In the genomic region with DNA sequence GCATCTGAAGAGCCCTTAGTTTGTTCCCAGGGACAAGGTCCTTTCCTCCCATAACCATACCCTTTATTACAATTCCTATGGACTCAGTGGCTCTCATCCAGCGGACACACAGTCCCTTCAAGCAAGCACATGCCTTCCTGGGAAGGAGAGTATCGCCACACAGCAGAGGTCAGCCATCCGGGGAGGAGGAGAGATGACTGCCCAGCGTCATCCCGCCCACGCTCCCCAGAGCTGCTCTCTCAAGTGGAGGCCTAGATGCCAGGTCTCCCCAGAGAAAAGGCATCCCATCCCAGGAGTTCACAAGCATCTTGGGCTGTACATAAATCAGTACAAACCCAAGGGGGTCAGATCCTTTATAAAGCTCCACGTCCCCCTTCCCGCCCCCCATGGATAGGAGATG, we compare ENCODE assay signal across 12 mouse cellular contexts. TPM values are rescaled to one million over a fixed set of nuclear protein-coding genes. Genes with fewer than 3 reads are reported as not detected.
A peak's percentile ranks its signal among the peaks of the same experiment; 100 is the strongest.
DNase-seq lines count a peak whose midpoint lies in the region; ATAC-seq and TF ChIP-seq lines count a peak whose summit lies in the region.
"Had no signal": no experiment of that assay in that cellular context is flagged by ENCODE, and none has a peak within 500 bp of the region (broad histone marks: within the 10 kb centered on the region; RNA-seq: fewer than 3 reads in every experiment).

No protein-coding gene starts in this region.

- H3K4me1 ChIP-seq in heart, adult 2 months (ENCODE audit: control insufficient read depth, insufficient read depth, low read length), result peaks cover 39% of the 10 kb centered on the region
- H3K4me1 ChIP-seq in lung, embryonic 15.5 days, result peaks cover 41% of the 10 kb centered on the region
- peaks cover 12% of the 10 kb centered on the region; the same call in 1 of the 2 replicates for H3K4me1 ChIP-seq in stomach, postnatal 0 days (replicated peaks; ENCODE audit: control insufficient read depth, insufficient read depth)

- H3K36me3 ChIP-seq in heart, adult 2 months (ENCODE audit: control insufficient read depth, insufficient read depth, low read length), result peaks cover 3% of the 10 kb centered on the region; the same call in 1 of the 2 replicates
- no peaks in the 10 kb centered on the region for H3K36me3 ChIP-seq in lung, embryonic 15.5 days
- no peaks in the 10 kb centered on the region for H3K36me3 ChIP-seq in stomach, postnatal 0 days (ENCODE audit: control insufficient read depth, insufficient read depth, low read length)
- H3K36me3 ChIP-seq: hindbrain, embryonic 15.5 days; midbrain, embryonic 12.5 days; neural tube, embryonic 13.5 days had no signal

- no peak for TF ChIP-seq EP300 in heart, adult 2 months (IDR thresholded peaks at IDR 0.05; ENCODE audit: insufficient read depth, low read depth, low read length)
- TF ChIP-seq EP300 in stomach, postnatal 0 days (optimal IDR thresholded peaks at IDR 0.05), result no peak

- DNase-seq in heart, adult 2 months, result no peak
- no peak for DNase-seq in heart, adult 8-10 months (ENCODE audit: low spot score)
- no peak for DNase-seq in lung, postnatal 25 days (ENCODE audit: low spot score)
- peak; percentile 59 to 64 for DNase-seq in cerebellum, postnatal 36 days
- no peak for DNase-seq in stomach, postnatal 0 days (ENCODE audit: low spot score)
- DNase-seq in urinary bladder, postnatal 10 days (ENCODE audit: low spot score), result no peak

- no peak overlapping the region for H3K9ac ChIP-seq in heart, adult 2 months (ENCODE audit: low read depth, low read length)
- no peak overlapping the region for H3K9ac ChIP-seq in lung, embryonic 15.5 days
- no peak overlapping the region for H3K9ac ChIP-seq in stomach, postnatal 0 days (ENCODE audit: low read length)
- H3K9ac ChIP-seq: hindbrain, embryonic 15.5 days; midbrain, embryonic 12.5 days; neural tube, embryonic 13.5 days had no signal

- H3K4me3 ChIP-seq in heart, adult 2 months, result no peak overlapping the region
- no peak overlapping the region for H3K4me3 ChIP-seq in lung, embryonic 15.5 days
- H3K4me3 ChIP-seq in stomach, postnatal 0 days (ENCODE audit: low read depth, low read length), result no peak overlapping the region
- H3K4me3 ChIP-seq: hindbrain, embryonic 15.5 days; midbrain, embryonic 12.5 days; neural tube, embryonic 13.5 days had no signal

- peak overlapping the region; percentile 38; the same call in 1 of the 2 replicates for H3K27ac ChIP-seq in heart, adult 2 months
- no peak overlapping the region for H3K27ac ChIP-seq in lung, embryonic 15.5 days
- H3K27ac ChIP-seq in stomach, postnatal 0 days (replicated peaks), result peak overlapping the region; percentile 53
- H3K27ac ChIP-seq: hindbrain, embryonic 15.5 days; midbrain, embryonic 12.5 days; neural tube, embryonic 13.5 days had no signal

- H3K4me2 ChIP-seq in lung, embryonic 15.5 days, result no peak overlapping the region
- H3K4me2 ChIP-seq in stomach, postnatal 0 days (replicated peaks; ENCODE audit: low read depth), result no peak overlapping the region
- H3K4me2 ChIP-seq: hindbrain, embryonic 15.5 days; midbrain, embryonic 12.5 days; neural tube, embryonic 13.5 days had no signal

- no peak for TF ChIP-seq CTCF in heart, adult 2 months (IDR thresholded peaks at IDR 0.05)
- no peak for TF ChIP-seq CTCF in stomach, postnatal 0 days (IDR thresholded peaks at IDR 0.05; ENCODE audit: low read depth)

- ATAC-seq in lung, embryonic 15.5 days (ENCODE audit: borderline replicate concordance, extremely low read depth, low FRiP score, low TSS enrichment), result peak; percentile 43; the same call in 1 of the 2 replicates
- ATAC-seq in stomach, postnatal 0 days (ENCODE audit: low FRiP score, low TSS enrichment), result no peak
- no peak for ATAC-seq in granulocyte monocyte progenitor cell, adult 5-6 weeks (replicated peaks; ENCODE audit: poor library complexity, severe bottlenecking)
- ATAC-seq: CD4-positive, CD25-positive, alpha-beta regulatory T cell, adult 4 months had no signal

- no peaks in the 10 kb centered on the region for H3K27me3 ChIP-seq in heart, adult 2 months (ENCODE audit: control insufficient read depth, insufficient read depth, low read length)
- H3K27me3 ChIP-seq in lung, embryonic 15.5 days, result no peaks in the 10 kb centered on the region
- no peaks in the 10 kb centered on the region for H3K27me3 ChIP-seq in stomach, postnatal 0 days (ENCODE audit: control insufficient read depth, insufficient read depth, low read length)
- H3K27me3 ChIP-seq: hindbrain, embryonic 15.5 days; midbrain, embryonic 12.5 days; neural tube, embryonic 13.5 days had no signal

- 27% methylated on average over 8 of the region's 8 CpGs for WGBS in heart, adult 2 months
- WGBS in lung, embryonic 15.5 days, result 57% methylated on average over 8 of the region's 8 CpGs
- WGBS in stomach, postnatal 0 days, result 56% methylated on average over 8 of the region's 8 CpGs

- H3K79me2 ChIP-seq in heart, adult 2 months (replicated peaks; ENCODE audit: control insufficient read depth, insufficient read depth, low read length), result no peaks in the 10 kb centered on the region; the same call in 1 of the 2 replicates

- intact Hi-C loops in heart, adult 2 months (cut with DNase I), result no loop called here

- no peaks in the 10 kb centered on the region for H3K9me3 ChIP-seq in lung, embryonic 15.5 days
- no peaks in the 10 kb centered on the region for H3K9me3 ChIP-seq in stomach, postnatal 0 days (ENCODE audit: control insufficient read depth, low read length)
- H3K9me3 ChIP-seq: hindbrain, embryonic 15.5 days; midbrain, embryonic 12.5 days; neural tube, embryonic 13.5 days had no signal

- no peak for TF ChIP-seq POLR2A in heart, adult 2 months (IDR thresholded peaks at IDR 0.05; ENCODE audit: insufficient read depth, low read depth, low read length)

RNA-seq across cellular contexts. Expression of gene Fnbp1, which starts 9.1 kb away (rescaled TPM):
- total RNA-seq in heart, adult 2 months (2021), result 10 to 100 TPM; 49.0 to 53.6 TPM
- 40.3 and 46.1 TPM in 2 replicates for polyA plus RNA-seq in heart, adult 2 months (2012; rRNA removed)
- 10 to 100 TPM; 47.2 to 63.1 (median 52.7) TPM for total RNA-seq in heart, adult 8-10 months (2022)
- 14.2 and 17.7 TPM in 2 replicates for polyA plus RNA-seq in lung, embryonic 15.5 days (2015; fragmentation: Nextera tagmentation; extraction: Ambion mirVana)
- polyA plus RNA-seq in stomach, postnatal 0 days (2015; fragmentation: Nextera tagmentation; extraction: Ambion mirVana), result 15.7 and 16.3 TPM in 2 replicates
- total RNA-seq in granulocyte monocyte progenitor cell, adult 5-6 weeks (2014; fragmentation: Nextera tagmentation), result 57.0 and 64.0 TPM in 2 replicates
- 24.3 and 47.2 TPM in 2 replicates for total RNA-seq in granulocyte monocyte progenitor cell, adult 5-6 weeks (2017)

RNA-seq across cellular contexts. Expression of gene Gpr107, which starts 19.4 kb away (rescaled TPM):
- 10 to 100 TPM; 29.0 to 30.9 TPM for total RNA-seq in heart, adult 2 months (2021)
- 16.0 and 32.3 TPM in 2 replicates for polyA plus RNA-seq in heart, adult 2 months (2012; rRNA removed)
- 10 to 100 TPM; 27.1 to 34.5 (median 29.8) TPM for total RNA-seq in heart, adult 8-10 months (2022)
- 32.3 and 33.3 TPM in 2 replicates for polyA plus RNA-seq in lung, embryonic 15.5 days (2015; fragmentation: Nextera tagmentation; extraction: Ambion mirVana)
- 23.7 and 25.4 TPM in 2 replicates for polyA plus RNA-seq in stomach, postnatal 0 days (2015; fragmentation: Nextera tagmentation; extraction: Ambion mirVana)
- total RNA-seq in granulocyte monocyte progenitor cell, adult 5-6 weeks (2014; fragmentation: Nextera tagmentation), result 12.8 and 13.5 TPM in 2 replicates
- total RNA-seq in granulocyte monocyte progenitor cell, adult 5-6 weeks (2017), result 16.4 and 16.9 TPM in 2 replicates

Comparison
In these comparisons a context has a peak if more than half of its experiments do, and no peak if none do; other contexts are left out.
1. DNase-seq: peak in cerebellum, postnatal 36 days (2 of 2); none in heart, adult 2 months (0 of 2), heart, adult 8-10 months (single experiment), lung, postnatal 25 days (single experiment), stomach, postnatal 0 days (single experiment) and urinary bladder, postnatal 10 days (single experiment).